Mouse (Mus musculus) cerebellum, postnatal 25 days (tissue): ENCODE results near the gene Plekha1.
A peak's percentile ranks its signal among the peaks of the same experiment; 100 is the strongest.

Experiments
- DNase-seq, 2 experiments: peaks; one replicate each; pipeline ENCODE4 v3.0.0; 2021; ENCODE audit warnings: mixed read lengths in 2 of 2

Gene Plekha1

DNA sequence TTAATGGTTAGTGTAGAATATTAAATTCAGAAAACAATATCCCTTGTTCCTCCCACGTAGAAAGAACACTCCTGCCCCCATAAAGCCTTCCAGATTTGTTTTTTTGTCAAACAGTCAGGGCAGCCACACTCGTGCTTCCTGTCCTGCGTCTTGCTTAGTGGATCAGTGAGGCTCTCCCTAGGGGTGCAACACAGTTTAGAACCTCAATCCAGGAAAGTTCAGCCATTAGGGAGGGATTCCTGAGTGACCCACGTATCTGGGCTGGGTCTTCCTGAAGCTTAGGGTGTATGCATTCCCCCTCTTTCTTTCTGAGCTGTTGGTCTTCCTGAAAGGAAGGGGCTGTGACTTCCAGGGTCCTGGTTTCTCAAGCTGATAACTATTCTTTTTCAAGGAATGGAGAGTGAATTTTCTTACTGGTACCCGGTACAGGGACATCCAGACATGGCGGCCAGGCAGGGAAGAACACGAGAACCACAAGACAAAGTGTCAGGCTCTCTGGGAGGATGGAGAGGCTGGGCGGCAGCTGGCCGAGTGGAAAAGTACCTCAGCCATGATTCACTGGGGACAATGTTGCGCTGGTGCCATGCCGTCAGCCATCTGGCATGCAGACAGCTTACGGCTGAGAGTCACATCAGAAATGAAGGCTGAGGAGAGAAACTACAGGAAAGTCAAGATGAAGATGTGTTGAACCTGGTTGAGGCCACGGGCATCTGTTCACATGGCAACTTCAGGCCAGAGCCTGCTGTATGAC, 57.6 kb downstream of the Plekha1 start:
- DNase-seq: peak; percentile 43 to 57

DNA sequence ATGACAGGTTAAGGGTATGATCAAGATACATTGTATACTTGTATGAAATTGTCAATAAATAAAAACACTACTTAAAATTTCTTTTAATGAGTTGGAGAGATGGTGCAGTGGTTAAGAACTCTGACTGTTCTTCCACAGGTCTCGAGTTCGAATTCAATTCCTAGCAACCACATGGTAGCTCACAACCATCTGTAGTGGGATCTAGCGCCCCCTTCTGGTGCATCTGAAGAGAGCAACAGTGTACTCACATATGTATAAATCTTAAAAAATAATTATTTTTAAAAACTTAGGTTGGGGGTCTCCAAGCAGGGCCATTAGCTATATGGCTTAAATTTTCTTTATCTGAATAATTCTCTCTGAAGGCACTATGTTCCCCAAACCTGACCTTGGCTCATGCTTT, 64.8 kb downstream of the Plekha1 start:
- DNase-seq: no peak

DNA sequence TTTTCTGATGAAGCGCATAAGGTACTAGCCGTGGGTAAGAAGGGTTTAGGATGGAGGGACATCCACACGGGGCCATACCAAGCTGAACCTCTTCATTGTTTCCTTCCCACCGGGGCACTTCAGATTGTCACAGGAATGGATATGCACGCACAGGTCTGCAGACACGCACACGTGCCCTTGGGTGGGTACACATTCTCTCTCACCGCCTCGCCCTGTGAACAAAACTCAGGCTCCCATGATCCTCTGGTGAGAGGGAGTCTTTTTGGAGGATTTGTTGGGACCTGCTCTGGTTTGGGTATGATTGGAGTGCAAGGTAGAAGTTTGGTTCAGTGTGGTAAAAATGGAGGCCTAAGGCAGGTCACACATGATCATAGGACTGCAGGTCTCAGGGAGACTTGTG, 67.4 kb downstream of the Plekha1 start:
- DNase-seq: no peak

DNA sequence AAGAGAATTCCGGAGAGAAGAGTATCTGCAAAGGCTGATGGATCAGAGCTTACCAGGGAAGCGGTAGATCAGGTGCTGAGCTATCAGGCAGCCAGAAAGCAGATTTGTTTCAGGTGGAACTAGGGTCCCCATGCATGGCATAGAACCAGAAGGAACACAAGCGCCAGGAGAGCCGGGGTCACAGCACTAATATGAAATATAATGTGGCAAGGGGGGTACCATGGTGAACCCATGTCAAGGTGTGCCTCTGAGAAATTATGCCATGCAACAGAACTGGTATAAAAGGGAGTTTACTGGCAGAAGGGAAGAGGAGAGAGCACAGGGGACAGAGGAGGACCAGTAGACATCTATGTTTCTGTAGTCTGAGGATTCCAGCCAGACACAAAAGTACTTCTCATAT, 69.1 kb downstream of the Plekha1 start:
- DNase-seq: no peak

DNA sequence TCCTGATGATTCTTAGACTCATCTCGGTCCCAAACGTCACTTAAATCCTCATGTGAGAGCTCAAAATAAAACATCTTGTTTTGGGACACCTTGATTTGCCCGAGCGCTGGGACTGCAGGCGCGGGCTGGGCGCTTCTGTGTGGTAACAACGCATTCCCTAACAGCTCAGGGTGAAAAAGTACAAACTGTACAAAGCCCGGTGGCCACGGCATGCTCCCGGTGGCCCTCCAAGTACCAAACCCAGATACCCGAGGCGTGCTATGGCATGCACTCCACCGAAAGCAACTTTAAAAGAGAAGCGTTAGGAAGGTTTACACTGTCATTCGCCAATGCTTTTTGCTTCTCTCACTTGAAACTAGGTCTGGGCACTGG, 69.9 kb downstream of the Plekha1 start:
- no peak for DNase-seq

DNA sequence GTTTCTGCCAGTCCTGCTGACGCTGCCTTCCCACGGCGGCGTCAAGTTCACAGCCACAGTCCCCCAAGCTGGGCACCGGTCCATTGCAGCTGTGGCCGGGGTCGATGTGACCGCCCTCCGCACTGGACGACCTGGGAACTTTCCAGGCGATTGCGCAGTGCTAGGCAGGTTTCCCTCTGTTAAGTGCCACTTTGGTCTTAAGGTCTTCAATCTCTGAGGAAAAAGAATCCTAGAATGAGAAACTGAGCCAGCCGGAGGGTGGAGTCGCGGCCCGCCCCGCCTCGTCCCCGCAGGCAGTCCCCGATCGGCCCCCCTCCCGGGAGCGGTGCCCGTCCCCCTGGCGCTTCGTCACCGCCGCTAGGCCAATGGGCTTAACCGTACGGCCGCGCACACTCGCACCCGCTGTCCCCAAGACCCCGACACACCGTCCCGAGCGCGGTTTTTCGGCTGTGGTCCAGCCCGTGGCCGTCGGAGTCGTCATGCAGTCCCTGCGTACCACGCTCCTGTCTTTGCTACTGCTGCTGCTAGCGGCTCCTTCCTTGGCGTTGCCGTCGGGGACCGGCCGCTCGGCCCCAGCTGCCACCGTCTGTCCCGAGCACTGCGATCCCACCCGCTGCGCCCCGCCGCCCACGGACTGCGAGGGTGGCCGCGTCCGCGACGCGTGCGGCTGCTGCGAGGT, 70.4 kb downstream of the Plekha1 start, which contains the start of gene Htra1:
Htra1 (plus strand) TSS at position 319 of the 679 bp plus-strand sequence.
- peak; percentile 55 to 72 for DNase-seq

DNA sequence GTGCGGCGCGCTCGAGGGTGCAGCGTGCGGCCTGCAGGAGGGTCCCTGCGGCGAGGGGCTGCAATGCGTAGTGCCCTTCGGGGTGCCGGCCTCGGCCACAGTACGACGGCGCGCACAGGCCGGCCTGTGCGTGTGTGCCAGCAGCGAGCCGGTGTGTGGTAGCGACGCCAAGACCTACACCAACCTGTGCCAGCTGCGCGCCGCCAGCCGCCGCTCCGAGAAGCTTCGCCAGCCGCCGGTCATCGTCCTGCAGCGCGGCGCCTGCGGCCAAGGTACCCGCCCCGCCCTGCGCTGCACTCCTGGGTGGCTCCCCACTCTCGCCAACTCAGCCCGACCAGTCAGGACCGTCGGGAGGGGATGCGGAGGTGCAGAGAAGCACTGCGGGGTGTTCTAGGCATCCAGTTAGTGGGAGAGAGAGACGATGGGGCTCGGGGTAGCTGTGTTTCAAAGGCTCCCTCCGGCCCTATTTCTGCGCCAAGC, 71.0 kb downstream of the Plekha1 start:
- peak in 1 of 2 experiments; percentile 35 for DNase-seq

DNA sequence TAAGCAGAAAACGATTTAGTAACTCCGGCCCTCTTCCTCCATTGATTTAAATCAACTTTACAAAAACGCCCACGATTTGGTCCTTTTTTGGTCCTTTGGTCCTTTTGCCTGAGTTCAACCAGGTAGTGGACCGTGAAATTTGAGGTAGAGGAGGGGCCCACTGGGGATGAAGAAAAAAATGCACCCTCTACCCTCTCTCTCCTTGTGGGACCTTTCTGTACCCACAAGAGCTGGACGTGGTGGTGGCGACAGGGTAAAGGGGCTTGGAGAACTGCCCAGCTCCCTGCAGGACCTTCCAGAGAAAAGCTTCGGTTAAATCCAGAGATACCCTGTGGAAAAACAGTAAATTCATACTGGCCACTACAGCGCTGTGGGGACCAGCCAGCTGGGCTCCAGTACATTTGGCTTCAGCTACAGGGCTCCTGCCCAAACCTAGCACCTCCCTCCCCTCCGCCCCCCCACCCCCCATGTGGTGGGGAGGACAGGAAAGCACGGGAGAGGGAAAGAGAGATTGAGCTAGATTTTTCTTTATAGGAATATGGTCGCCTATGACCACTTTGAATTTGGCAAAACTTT, 71.8 kb downstream of the Plekha1 start:
- no peak for DNase-seq

DNA sequence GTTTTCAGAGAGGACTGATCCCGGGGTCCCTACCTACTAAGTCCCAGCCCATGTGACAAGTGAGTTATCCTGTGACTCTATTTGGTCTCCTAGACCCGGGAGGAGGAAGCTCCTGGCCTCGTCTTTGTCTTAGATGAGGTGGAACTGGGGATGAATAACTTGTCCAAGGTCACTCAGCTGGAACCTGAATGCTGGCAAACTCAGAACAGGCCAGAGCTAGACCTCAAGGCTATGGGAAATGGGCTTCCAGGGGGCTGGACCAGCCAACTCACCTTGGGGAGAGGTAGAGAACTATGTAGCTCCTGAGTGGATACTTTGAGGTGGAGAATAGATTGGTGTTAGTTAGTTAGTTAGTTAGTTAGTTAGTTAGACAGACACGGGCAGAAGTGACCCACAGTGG, 72.4 kb downstream of the Plekha1 start:
- DNase-seq: no peak

DNA sequence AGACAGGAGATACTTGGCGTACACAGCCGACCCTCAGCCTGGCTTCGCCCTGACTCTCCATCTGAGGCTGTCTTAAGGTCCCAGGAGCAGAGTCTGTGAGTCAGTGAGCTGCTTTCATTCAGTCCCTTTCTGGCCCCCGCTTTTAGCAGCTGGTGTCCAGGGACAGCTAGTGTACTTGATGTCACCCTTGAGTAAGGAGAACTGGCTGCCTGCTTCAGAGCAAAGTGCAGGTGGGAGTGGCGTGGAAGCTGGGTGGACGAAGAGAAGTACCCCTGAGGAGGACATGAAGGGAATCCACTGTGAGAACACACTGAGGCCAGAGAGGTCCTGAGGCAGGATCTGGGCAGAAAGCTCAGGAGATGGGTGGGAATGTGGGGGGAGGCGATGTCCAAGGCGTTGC, 73.3 kb downstream of the Plekha1 start:
- no peak for DNase-seq

DNA sequence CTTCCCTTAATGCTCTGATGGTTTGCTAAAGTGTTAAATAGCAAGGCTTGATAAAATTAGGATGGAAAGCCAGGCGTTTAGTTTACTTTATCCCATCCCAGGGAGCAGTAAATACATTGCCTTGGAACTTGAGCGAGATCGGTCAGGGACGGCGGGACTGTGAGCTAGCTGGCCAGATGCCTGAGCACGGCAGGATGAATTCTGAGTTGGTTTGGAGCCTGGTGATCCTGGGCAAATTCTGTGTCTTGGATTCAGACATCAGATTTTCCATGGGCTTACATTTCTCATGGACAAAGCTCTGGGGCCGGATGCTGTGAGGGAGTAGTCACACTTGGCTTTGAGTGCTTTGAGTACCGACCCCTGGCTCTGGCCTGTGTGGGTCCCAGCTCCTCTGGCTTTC, 75.2 kb downstream of the Plekha1 start:
- peak; percentile 65 to 76 for DNase-seq

DNA sequence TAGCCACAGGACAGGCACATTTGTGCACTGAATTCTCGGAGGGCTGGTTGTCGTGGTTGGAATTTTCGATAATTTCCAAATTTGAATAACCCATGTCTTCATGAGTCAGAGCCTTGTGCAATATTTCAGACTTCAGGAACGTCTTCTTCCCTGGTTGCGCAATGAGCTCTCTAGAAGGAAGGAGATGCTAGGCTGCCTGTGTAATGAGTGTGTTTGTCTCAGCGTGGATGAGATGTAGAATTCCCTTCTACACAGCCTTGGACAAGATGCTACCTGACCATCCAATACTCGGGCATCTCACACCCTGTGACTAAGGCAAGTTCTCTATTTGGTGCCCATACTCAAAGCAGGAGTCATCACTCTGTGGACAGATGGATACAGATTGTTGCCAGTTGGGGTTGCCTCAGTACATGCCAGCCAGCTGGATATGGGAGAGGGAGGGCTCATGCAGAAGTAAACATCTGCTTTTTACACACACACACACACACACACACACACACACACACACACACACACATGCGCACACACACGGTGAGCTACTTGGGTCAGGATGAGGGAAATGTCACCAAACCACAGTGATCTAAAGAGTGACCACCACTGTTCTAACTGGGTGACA, 77.8 kb downstream of the Plekha1 start:
- no peak for DNase-seq

DNA sequence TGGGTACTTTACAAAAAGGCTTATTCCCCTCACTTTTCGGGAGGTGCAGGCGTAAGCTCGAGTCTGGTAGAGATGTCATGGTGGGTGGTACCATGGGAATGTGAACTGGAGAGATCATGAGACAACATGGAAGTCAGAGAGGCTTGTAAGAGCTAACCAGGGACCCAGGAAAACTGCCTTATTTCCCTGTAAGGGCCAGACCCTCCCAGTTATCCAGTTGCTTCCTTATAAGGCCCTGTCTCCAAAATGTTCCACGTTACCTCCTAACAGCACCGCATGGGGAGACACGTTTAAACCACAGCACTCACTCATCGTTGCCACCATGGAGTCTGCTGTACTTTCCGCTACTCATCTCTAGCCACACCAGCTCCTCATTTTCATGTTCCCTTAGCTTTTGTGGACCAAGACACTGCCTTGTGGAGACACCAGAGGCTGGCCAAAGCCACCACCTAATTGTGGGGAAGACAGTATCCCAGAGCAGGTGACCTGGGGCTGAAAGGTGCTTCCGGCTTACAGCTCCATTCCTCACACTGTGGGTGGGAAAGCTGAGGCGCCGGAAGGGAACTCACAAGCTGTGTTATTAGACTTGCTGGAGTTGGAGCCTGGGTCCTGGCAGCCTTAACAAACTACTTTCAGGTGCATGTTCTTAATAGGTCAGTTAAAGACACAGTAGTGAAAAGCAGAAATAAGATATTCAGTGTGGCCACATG, 79.4 kb downstream of the Plekha1 start:
- DNase-seq: no peak

DNA sequence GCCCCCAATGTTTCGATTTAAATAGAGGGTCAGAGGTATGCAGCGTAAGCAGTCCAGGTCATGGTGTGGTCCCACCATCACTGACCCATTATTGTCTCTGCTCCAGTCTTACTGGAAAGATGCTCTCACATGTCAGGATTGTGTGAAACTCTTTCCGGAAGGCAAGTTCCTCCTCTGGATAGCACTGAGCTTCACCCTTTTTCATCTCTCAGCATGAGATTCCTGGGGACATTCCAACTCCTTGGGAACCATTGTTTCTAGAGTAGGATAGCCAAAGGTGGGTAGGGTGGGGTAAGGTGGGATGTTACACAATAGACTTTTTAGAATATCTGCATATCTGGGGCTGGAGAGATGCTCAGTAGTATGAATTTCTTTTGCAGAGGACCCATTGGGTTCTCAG, 80.2 kb downstream of the Plekha1 start:
- no peak for DNase-seq

DNA sequence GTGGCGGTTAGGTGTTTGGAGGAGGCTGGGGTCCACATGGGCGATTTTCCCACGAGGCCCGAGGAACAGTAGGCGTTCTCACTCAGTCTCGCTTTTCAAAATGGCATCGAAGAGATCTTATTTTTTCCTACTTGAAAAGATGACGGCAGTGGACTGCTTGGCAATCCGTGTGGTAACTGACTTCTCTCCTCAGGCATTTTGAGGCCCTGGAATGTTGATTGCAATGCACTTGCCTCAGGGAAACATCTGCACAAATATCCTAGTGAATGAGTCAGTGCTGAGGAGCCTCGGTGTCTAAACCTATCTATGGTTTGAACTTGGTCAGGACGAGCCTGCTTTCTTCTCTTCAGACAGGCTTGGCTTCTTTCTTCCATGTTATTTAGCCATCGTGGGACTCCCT, 80.7 kb downstream of the Plekha1 start:
- no peak for DNase-seq

DNA sequence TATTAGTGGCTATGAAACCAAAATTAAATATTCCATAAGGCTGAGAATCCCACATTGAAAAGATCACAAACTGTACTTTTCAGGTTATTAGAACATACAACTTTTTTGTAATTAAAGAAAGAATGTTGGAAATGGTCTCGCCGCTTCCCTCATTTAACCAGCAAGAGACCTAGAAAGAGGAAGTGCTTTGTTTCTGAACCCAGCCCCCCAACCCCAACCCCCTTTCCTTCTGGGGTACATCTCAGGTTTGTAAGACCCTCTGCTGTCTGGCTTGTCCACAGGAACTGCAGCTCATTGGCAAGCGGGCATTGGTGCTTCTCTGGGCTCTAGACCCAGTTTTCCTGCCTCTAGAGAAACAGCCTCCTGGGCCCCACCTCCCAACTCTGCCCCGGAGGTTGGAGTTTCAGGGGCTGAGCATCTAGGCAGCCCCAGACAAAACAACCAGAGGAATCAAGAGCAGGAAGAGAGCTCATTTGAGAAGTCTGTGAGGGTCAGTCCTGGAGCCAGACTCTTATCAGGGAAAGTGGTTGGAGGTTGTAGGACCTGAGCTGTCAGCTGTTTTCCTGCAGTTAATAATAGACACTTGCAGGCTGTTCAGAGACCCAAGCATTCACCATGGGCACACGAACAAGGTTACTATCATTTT, 83.1 kb downstream of the Plekha1 start:
- peak in 1 of 2 experiments; percentile 43 for DNase-seq

DNA sequence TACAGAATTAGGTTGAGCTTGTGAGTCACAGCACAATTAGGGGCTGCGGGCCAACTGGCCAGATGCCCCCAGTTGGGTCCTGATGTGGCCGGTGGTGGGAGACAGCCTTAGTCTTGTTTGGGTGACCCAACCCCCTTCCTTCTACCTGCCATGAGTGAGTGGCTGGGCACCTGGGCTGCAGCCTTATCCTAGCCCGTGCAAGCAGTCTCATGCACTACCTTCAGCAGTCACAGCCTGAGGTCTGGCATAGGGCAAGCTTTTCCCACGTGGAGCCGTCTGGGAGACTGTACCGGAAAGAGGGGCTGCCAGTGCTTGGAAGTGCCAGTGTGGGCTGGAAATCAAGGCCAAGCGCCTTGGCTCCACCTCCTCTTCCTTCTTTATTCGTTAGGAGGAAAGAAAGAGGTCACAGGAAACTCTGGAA, 83.8 kb downstream of the Plekha1 start:
- peak; percentile 75 to 79 for DNase-seq

DNA sequence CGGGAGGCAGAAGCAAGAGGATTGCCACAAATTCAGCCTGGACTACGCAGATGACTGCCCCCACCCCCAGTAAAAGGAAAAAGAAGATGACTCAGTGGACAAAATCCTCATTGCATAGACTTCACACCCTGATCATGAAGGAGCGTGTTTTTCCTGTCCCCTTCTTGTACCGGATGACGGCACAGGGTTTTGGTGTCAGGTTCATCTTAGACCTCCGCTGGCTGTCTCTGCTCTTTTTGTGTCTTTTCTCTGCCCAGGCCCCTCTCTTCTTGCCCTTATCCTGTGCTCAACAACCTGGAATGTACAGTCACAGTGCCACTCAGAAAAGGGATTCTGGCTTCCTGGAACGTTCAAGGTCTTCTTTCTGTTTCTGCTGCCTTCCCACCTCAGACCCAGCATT, 84.9 kb downstream of the Plekha1 start:
- DNase-seq: no peak

DNA sequence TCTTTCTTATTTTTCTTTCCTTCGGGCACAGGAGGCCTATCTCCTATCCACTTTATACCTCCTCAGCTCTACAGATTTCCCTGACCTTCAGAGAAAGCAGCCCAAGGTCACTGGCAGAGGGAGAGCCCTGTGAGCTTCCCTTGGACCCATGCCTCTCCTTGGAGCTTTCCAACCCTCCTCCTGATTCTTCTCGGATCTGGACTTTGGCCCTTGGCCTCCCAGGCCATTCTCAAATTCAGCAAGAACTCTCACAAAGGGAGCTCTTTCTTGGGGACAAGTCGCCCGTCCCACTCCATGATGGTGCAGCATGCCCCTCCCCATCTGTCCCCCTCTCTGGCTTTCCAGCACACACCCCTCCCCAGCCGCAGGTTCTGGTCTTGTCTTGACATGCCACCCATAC, 85.4 kb downstream of the Plekha1 start:
- DNase-seq: no peak

DNA sequence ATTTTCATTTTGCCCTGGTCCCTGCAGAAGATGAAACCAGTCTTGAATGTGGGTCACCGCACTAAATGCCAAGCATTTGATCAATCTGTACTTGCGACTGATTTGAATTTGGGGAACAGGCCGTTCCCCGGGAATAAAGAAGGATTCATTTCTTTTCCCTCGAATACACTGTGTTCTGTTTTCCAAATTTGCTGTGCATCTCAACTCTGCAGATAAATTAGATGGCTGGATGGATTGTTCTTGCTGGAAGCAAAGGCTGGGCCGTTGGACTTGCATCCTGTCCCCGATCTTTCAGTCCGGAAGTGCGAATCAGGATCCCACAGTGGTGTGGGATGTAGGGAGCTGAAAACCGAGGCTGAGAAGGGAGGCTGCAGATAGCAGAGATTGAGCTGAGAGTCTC, 87.8 kb downstream of the Plekha1 start:
- no peak for DNase-seq

DNA sequence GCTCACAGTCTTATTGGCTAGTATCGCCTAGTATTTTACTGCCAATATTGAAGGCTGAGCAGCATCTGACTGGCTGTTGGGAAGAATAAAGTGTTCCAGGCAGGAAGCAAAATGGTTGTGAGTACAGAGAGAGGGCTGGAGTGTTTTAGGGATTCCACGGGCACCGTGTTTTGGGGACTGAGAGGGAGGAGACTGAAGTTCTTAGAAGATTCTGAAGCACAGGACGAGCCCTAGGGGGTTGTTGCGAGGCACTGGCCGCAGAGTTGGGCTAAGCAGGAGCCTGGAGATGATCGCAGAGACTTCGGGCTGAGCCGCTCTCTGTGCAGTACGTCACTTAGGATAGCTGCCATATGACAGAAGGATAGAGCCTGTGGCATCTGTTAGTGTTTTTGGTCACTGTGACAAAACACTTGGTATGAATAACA, 88.6 kb downstream of the Plekha1 start:
- peak; percentile 61 to 63 for DNase-seq

DNA sequence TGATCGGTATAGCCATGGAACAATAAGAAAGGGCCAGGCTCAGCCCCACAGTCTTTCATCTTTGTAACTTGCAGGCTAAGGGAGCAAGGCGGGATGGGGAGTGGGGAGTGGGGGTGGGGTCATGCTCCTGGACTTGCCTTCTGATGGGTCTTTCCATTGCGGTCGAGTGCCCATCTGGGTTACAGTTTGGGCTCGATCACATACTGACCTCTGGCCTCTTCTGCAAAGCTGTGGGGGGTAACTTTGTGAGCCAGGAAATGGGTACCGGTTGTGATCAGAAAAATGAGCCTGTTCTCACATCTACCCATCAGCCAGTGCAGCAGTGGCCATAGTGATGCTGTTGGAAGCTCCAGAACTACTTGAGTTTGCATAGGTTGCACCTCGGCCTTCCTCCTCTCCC, 93.0 kb downstream of the Plekha1 start:
- no peak for DNase-seq
